Mouse (Mus musculus) olfactory bulb, adult 2 months (tissue): ENCODE measurements around the gene Kctd7.

Experiments
- CTCF ChIP-seq: fragments of 200-500 bp; IDR thresholded peaks from 2 replicates; pipeline ENCODE4 v1.5.1; 2012; ENCODE audit warnings: low read depth, mild to moderate bottlenecking, low read length, moderate library complexity; ENCODE audit not compliant: insufficient read depth
- POLR2A ChIP-seq: fragments of 200-500 bp; IDR thresholded peaks from 2 replicates; pipeline ENCODE4 v1.6.1; 2012; ENCODE audit warnings: mild to moderate bottlenecking, low read depth, low read length, moderate library complexity; ENCODE audit not compliant: insufficient read depth

DNA sequence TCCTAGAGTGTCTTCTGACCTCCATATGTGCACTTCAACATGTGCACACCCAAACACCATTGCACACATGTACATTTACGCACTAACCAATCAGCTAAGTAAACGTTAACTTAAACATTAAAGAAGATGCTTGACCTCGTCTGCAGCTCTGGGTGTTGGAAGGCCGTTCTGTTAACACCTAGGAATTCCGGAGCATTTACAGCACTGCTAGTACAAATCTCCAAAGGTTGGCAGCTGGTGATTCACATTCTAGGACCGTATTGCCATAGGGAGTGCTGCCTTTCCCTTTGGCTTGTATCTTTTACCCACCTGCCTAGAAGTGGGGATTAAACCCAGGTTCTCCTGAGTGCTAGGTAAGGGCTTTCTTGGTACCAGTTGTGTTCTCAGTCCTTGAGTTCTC is 47.2 kb downstream of the Kctd7 start:
- TF ChIP-seq POLR2A: no peak
- TF ChIP-seq CTCF: no peak
